Mouse (Mus musculus) midbrain, embryonic 10.5 days (tissue): ENCODE results near the gene Mtmr10. TPM values are rescaled to one million over a fixed set of nuclear protein-coding genes. Genes with fewer than 3 reads are reported as not detected.

Source experiments
- DNase-seq: peaks from one replicate; pipeline ENCODE4 v3.0.0-alpha.2; 2017; ENCODE audit warnings: low spot score
- H3K27ac ChIP-seq: fragments of 300-500 bp; sonication (generic); replicated peaks from 2 replicates; pipeline ENCODE4 v1.5.1; 2016; ENCODE audit warnings: mild to moderate bottlenecking
- H3K27me3 ChIP-seq: fragments of 300-500 bp; sonication (generic); 2 replicates; pipeline ENCODE4 v1.6.1; 2016; ENCODE audit warnings: low read depth, mild to moderate bottlenecking; ENCODE audit not compliant: poor library complexity, severe bottlenecking
- H3K36me3 ChIP-seq: fragments of 300-500 bp; sonication (generic); 2 replicates; pipeline ENCODE4 v1.6.1; 2016; ENCODE audit warnings: mild to moderate bottlenecking, moderate library complexity
- H3K4me1 ChIP-seq: fragments of 300-500 bp; sonication (generic); 2 replicates; pipeline ENCODE4 v1.6.1; 2016
- H3K4me3 ChIP-seq: fragments of 300-500 bp; sonication (generic); 2 replicates; pipeline ENCODE4 v1.5.1; 2016; ENCODE audit warnings: mild to moderate bottlenecking, moderate library complexity
- H3K9me3 ChIP-seq: fragments of 300-500 bp; sonication (generic); replicated peaks from 2 replicates; pipeline ENCODE4 v1.6.1; 2016; ENCODE audit warnings: mild to moderate bottlenecking
- WGBS: fragments of 180-500 bp; shearing (Covaris S2); methylation state at CpG from one replicate; pipeline ENCODE4 v1.1.7; 2016; 5-methylcytosine and 5-hydroxymethylcytosine counted together
- microRNA-seq: library from miRNA; unstranded; fragments of <30 nt; microRNA quantifications from one replicate; pipeline ENCODE4, GENCODE M21; 2017
- polyA plus RNA-seq: library from polyadenylated mRNA; unstranded; fragments of >200 nt; fragmentation: Nextera tagmentation; extraction: Ambion mirVana; gene quantifications from 2 replicates; pipeline ENCODE4 v1.2.1, GENCODE M21; 2016

The Mtmr10 gene
- polyA plus RNA-seq, 1 experiment from 2014 or later = 12.5 TPM

GRCm38 (mm10) chr7:64357405-64357804 is 70.0 kb downstream of the Mtmr10 start:
- Histone ChIP-seq H3K27ac (no peak overlapping the region), H3K4me3 (no peak overlapping the region), H3K27me3 (no peaks in the 10 kb centered on the region), H3K36me3 (peaks cover 77% of the 10 kb centered on the region), H3K9me3 (no peaks in the 10 kb centered on the region), H3K4me1 (peaks cover 15% of the 10 kb centered on the region)
- 92% methylated on average over 9 of the region's 9 CpGs for WGBS
- no peak for DNase-seq

GRCm38 (mm10) chr7:64358666-64359065 is 71.2 kb downstream of the Mtmr10 start:
- H3K27me3 ChIP-seq = no peaks in the 10 kb centered on the region
- peaks cover 76% of the 10 kb centered on the region for H3K36me3 ChIP-seq
- no peak for DNase-seq
- 83% methylated on average over 6 of the region's 6 CpGs for WGBS
- peaks cover 15% of the 10 kb centered on the region for H3K4me1 ChIP-seq
- no peak overlapping the region for H3K27ac ChIP-seq
- H3K4me3 ChIP-seq = no peak overlapping the region
- H3K9me3 ChIP-seq = no peaks in the 10 kb centered on the region

- Histone ChIP-seq H3K4me3 (no peak overlapping the region), H3K27me3 (no peaks in the 10 kb centered on the region), H3K9me3 (no peaks in the 10 kb centered on the region), H3K36me3 (peaks cover 84% of the 10 kb centered on the region), H3K4me1 (0 out of 2 replicates have a peak, but pooled peaks cover 2% of the 10 kb centered on the region), H3K27ac (no peak overlapping the region)
- WGBS = 93% methylated on average over 20 of the region's 20 CpGs
- no peak for DNase-seq
These were observed 72.6 kb downstream of the Mtmr10 start for GRCm38 (mm10) chr7:64359943-64360585.

GRCm38 (mm10) chr7:64360586-64360945 is 73.1 kb downstream of the Mtmr10 start:
- no peaks in the 10 kb centered on the region for H3K9me3 ChIP-seq
- H3K27me3 ChIP-seq = no peaks in the 10 kb centered on the region
- 84% methylated on average over 3 of the region's 3 CpGs for WGBS
- 0 out of 2 replicates have a peak, but pooled peaks cover 2% of the 10 kb centered on the region for H3K4me1 ChIP-seq
- H3K36me3 ChIP-seq = peaks cover 89% of the 10 kb centered on the region
- no peak overlapping the region for H3K27ac ChIP-seq
- no peak for DNase-seq
- H3K4me3 ChIP-seq = no peak overlapping the region

GRCm38 (mm10) chr7:64365863-64366262 is 78.4 kb downstream of the Mtmr10 start:
- no peaks in the 10 kb centered on the region for H3K9me3 ChIP-seq
- H3K4me1 ChIP-seq = no peaks in the 10 kb centered on the region
- no peak for DNase-seq
- peaks cover 89% of the 10 kb centered on the region for H3K36me3 ChIP-seq
- whole genome bisulfite sequencing = 95% methylated on average over 5 of the region's 5 CpGs
- H3K27me3 ChIP-seq = no peaks in the 10 kb centered on the region
- no peak overlapping the region for H3K4me3 ChIP-seq
- H3K27ac ChIP-seq = no peak overlapping the region

- Histone ChIP-seq H3K27me3 (no peaks in the 10 kb centered on the region), H3K4me1 (peaks cover 18% of the 10 kb centered on the region), H3K9me3 (no peaks in the 10 kb centered on the region), H3K4me3 (no peak overlapping the region), H3K27ac (no peak overlapping the region), H3K36me3 (peaks cover 54% of the 10 kb centered on the region)
- 93% methylated on average over 6 of the region's 6 CpGs for WGBS
- no peak for DNase-seq
These were observed 82.4 kb downstream of the Mtmr10 start for GRCm38 (mm10) chr7:64369841-64370240.

GRCm38 (mm10) chr7:64371940-64372878 is 84.8 kb downstream of the Mtmr10 start:
- no peaks in the 10 kb centered on the region for H3K9me3 ChIP-seq
- H3K36me3 ChIP-seq = peaks cover 54% of the 10 kb centered on the region
- H3K4me3 ChIP-seq = no peak overlapping the region
- peaks cover 18% of the 10 kb centered on the region for H3K4me1 ChIP-seq
- 91% methylated on average over 23 of the region's 23 CpGs for WGBS
- H3K27ac ChIP-seq = no peak overlapping the region
- no peak for DNase-seq
- no peaks in the 10 kb centered on the region for H3K27me3 ChIP-seq

GRCm38 (mm10) chr7:64373147-64373829 is 85.8 kb downstream of the Mtmr10 start:
- DNase-seq = no peak
- Histone ChIP-seq H3K27me3 (no peaks in the 10 kb centered on the region), H3K4me1 (peaks cover 18% of the 10 kb centered on the region), H3K4me3 (peak overlapping the region; percentile 65), H3K9me3 (no peaks in the 10 kb centered on the region), H3K36me3 (peaks cover 60% of the 10 kb centered on the region), H3K27ac (peak overlapping the region; percentile 87)
- 19% methylated on average over 18 of the region's 18 CpGs for WGBS

GRCm38 (mm10) chr7:64373830-64374562 is 86.5 kb downstream of the Mtmr10 start, which contains the start of gene Fan1:
Fan1 (minus strand) TSS chr7:64374095.
- H3K36me3 ChIP-seq = peaks cover 60% of the 10 kb centered on the region
- 5% methylated on average over 27 of the region's 27 CpGs for WGBS
- DNase-seq = peak; percentile 88
- no peaks in the 10 kb centered on the region for H3K27me3 ChIP-seq
- no peaks in the 10 kb centered on the region for H3K9me3 ChIP-seq
- peak within 1 kb of the TSS; percentile 65 for H3K4me3 ChIP-seq
- H3K4me1 ChIP-seq = peaks cover 18% of the 10 kb centered on the region
- peak within 1 kb of the TSS; percentile 87 for H3K27ac ChIP-seq

Small RNAs within 50 kb of the gene (microRNA-seq; reads per million reads assigned to microRNA genes)
- not detected for gene Mir6416

Other genes starting within 250 kb of the Mtmr10 start
- 0.41 and 6.1 TPM in 2 replicates for gene Trpm1, start 133.8 kb upstream of the Mtmr10 start, polyA plus RNA-seq
- 8.1 and 9.2 TPM in 2 replicates for gene Fan1, start 86.4 kb downstream of the Mtmr10 start, polyA plus RNA-seq
- gene Mphosph10, start 104.6 kb downstream of the Mtmr10 start, polyA plus RNA-seq = 46.8 and 53.0 TPM in 2 replicates
- gene Mcee, start 105.0 kb downstream of the Mtmr10 start, polyA plus RNA-seq = 37.6 and 41.2 TPM in 2 replicates
- 50.1 and 68.0 TPM in 2 replicates for gene Apba2, start 214.1 kb downstream of the Mtmr10 start, polyA plus RNA-seq